Mouse (Mus musculus) CH12.LX (cell line): ENCODE results near the gene Rpl5. TPM values are rescaled to one million over a fixed set of nuclear protein-coding genes. Genes with fewer than 3 reads are reported as not detected.

ENCODE experiments used
- DNase-seq: peaks from one replicate; pipeline ENCODE4 v3.0.0-alpha.2; 2013; ENCODE audit errors: extremely low read depth
- H3K27ac ChIP-seq: 2 replicates; pipeline ENCODE4 v1.5.1; 2012; ENCODE audit warnings: low read depth, mild to moderate bottlenecking, control low read depth, moderate library complexity; ENCODE audit not compliant: insufficient read depth
- H3K27me3 ChIP-seq: replicated peaks from 2 replicates; pipeline ENCODE3; 2012; ENCODE audit warnings: inconsistent platforms
- H3K36me3 ChIP-seq, 2 experiments: replicated peaks in 1 of 2; 2 replicates each; pipeline versions ENCODE3 to v1.6.1; 2012; ENCODE audit warnings: inconsistent platforms in 1 of 2, low read length in 1 of 2, mild to moderate bottlenecking in 1 of 2, mixed read lengths in 1 of 2, moderate library complexity in 1 of 2; ENCODE audit not compliant: control insufficient read depth in 1 of 2, insufficient read depth in 1 of 2
- H3K4me1 ChIP-seq, 2 experiments: 2 replicates each; pipeline ENCODE4 v1.6.1; 2012; ENCODE audit warnings: inconsistent platforms in 1 of 2, moderate library complexity in 1 of 2; ENCODE audit not compliant: insufficient read depth in 2 of 2, control insufficient read depth in 1 of 2
- H3K4me2 ChIP-seq: 2 replicates; pipeline ENCODE4 v1.6.1; 2012; ENCODE audit warnings: low read depth, mild to moderate bottlenecking, control low read depth; ENCODE audit not compliant: poor library complexity, insufficient read depth, severe bottlenecking
- H3K4me3 ChIP-seq, 3 experiments: fragments of 150-350 bp in 1 of 3; sonication (generic) in 1 of 3; replicated peaks in 1 of 3; 2 replicates each; pipeline versions ENCODE3 to v1.5.1; 2011 to 2012; ENCODE audit warnings: low read depth in 2 of 3, low read length in 2 of 3, mild to moderate bottlenecking in 2 of 3, moderate library complexity in 2 of 3, control low read depth in 1 of 3, improper control_type of control experiment in 1 of 3, inconsistent platforms in 1 of 3, mixed read lengths in 1 of 3; ENCODE audit not compliant: poor library complexity in 1 of 3
- H3K79me2 ChIP-seq: replicated peaks from 2 replicates; pipeline ENCODE4 v1.6.1; 2012; ENCODE audit warnings: mild to moderate bottlenecking, moderate library complexity; ENCODE audit not compliant: control insufficient read depth, poor library complexity, insufficient read depth, severe bottlenecking; ENCODE audit errors: extremely low read depth
- H3K9ac ChIP-seq: 2 replicates; pipeline ENCODE4 v1.6.1; 2012; ENCODE audit warnings: low read depth, mild to moderate bottlenecking, control low read depth, moderate library complexity; ENCODE audit not compliant: insufficient read depth
- H3K9me3 ChIP-seq: replicated peaks from 2 replicates; pipeline ENCODE3; 2012; ENCODE audit warnings: low read length, inconsistent platforms, mixed read lengths
- BHLHE40 ChIP-seq: IDR thresholded peaks from 2 replicates; pipeline ENCODE4 v1.6.1; 2011; ENCODE audit warnings: mild to moderate bottlenecking, low read depth, low read length, improper control_type of control experiment
- CTCF ChIP-seq, 2 experiments: IDR thresholded peaks in 1 of 2; conservative IDR thresholded peaks in 1 of 2; 2 replicates each; pipeline ENCODE4 v1.5.1; 2011 to 2012; ENCODE audit warnings: low read depth in 2 of 2, low read length in 2 of 2, improper control_type of control experiment in 1 of 2, inconsistent platforms in 1 of 2, mild to moderate bottlenecking in 1 of 2, moderate library complexity in 1 of 2
- E2F4 ChIP-seq: IDR thresholded peaks from 2 replicates; pipeline ENCODE4 v1.6.1; 2011; ENCODE audit warnings: low read depth, low read length, improper control_type of control experiment; ENCODE audit not compliant: insufficient replicate concordance
- ELF1 ChIP-seq: IDR thresholded peaks from 2 replicates; pipeline ENCODE4 v1.6.1; 2014; ENCODE audit warnings: low read depth, mild to moderate bottlenecking, inconsistent platforms, low read length, improper control_type of control experiment
- EP300 ChIP-seq: IDR thresholded peaks from 2 replicates; pipeline ENCODE4 v1.6.1; 2011; ENCODE audit warnings: low read length, improper control_type of control experiment
- ETS1 ChIP-seq: conservative IDR thresholded peaks from 2 replicates; pipeline ENCODE4 v1.6.1; 2012; ENCODE audit warnings: low read depth, mild to moderate bottlenecking, inconsistent platforms, low read length, improper control_type of control experiment, moderate library complexity
- HCFC1 ChIP-seq: IDR thresholded peaks from 2 replicates; pipeline ENCODE4 v1.6.1; 2012; ENCODE audit warnings: low read depth, mild to moderate bottlenecking, inconsistent platforms, low read length, improper control_type of control experiment
- IRF4 ChIP-seq: IDR thresholded peaks from 2 replicates; pipeline ENCODE4 v1.6.1; 2014; ENCODE audit warnings: low read depth, mild to moderate bottlenecking, inconsistent platforms, low read length, improper control_type of control experiment
- JUND ChIP-seq: conservative IDR thresholded peaks from 2 replicates; pipeline ENCODE4 v1.6.1; 2011; ENCODE audit warnings: low read depth, low read length, improper control_type of control experiment
- MAZ ChIP-seq: IDR thresholded peaks from 2 replicates; pipeline ENCODE4 v1.6.1; 2012; ENCODE audit warnings: low read depth, mild to moderate bottlenecking, inconsistent platforms, low read length, improper control_type of control experiment, moderate library complexity
- MYC ChIP-seq: IDR thresholded peaks from 2 replicates; pipeline ENCODE4 v1.6.1; 2011; ENCODE audit warnings: low read depth, mild to moderate bottlenecking, improper control_type of control experiment, low read length
- NELFE ChIP-seq: IDR thresholded peaks from 2 replicates; pipeline ENCODE4 v1.6.1; 2011; ENCODE audit warnings: low read depth, low read length, improper control_type of control experiment
- PAX5 ChIP-seq: IDR thresholded peaks from 2 replicates; pipeline ENCODE4 v1.6.1; 2012; ENCODE audit warnings: low read length, inconsistent platforms, mixed read lengths
- RCOR1 ChIP-seq: conservative IDR thresholded peaks from 2 replicates; pipeline ENCODE4 v1.6.1; 2012; ENCODE audit warnings: low read depth, mild to moderate bottlenecking, inconsistent platforms, low read length, improper control_type of control experiment
- SIN3A ChIP-seq: IDR thresholded peaks from 2 replicates; pipeline ENCODE4 v1.6.1; 2012; ENCODE audit warnings: low read length, improper control_type of control experiment, inconsistent platforms
- SMC3 ChIP-seq: IDR thresholded peaks from 2 replicates; pipeline ENCODE4 v1.6.1; 2011; ENCODE audit warnings: low read depth, low read length, improper control_type of control experiment
- TBP ChIP-seq: conservative IDR thresholded peaks from 2 replicates; pipeline ENCODE4 v1.6.1; 2011; ENCODE audit warnings: low read depth, low read length, improper control_type of control experiment
- TCF12 ChIP-seq: IDR thresholded peaks from 2 replicates; pipeline ENCODE4 v1.6.1; 2014; ENCODE audit warnings: low read depth, mild to moderate bottlenecking, inconsistent platforms, low read length, improper control_type of control experiment
- USF1 ChIP-seq: IDR thresholded peaks from 2 replicates; pipeline ENCODE4 v1.6.1; 2014; ENCODE audit warnings: low read depth, mild to moderate bottlenecking, inconsistent platforms, low read length, improper control_type of control experiment
- USF2 ChIP-seq: conservative IDR thresholded peaks from 2 replicates; pipeline ENCODE4 v1.6.1; 2011; ENCODE audit warnings: low read depth, low read length, improper control_type of control experiment
- ZC3H11A ChIP-seq: IDR thresholded peaks from 2 replicates; pipeline ENCODE4 v1.6.1; 2012; ENCODE audit warnings: low read depth, mild to moderate bottlenecking, inconsistent platforms, low read length, improper control_type of control experiment
- ZKSCAN1 ChIP-seq: IDR thresholded peaks from 2 replicates; pipeline ENCODE4 v1.6.1; 2012; ENCODE audit warnings: low read depth, inconsistent platforms, low read length, improper control_type of control experiment, borderline replicate concordance
- ZMIZ1 ChIP-seq: IDR thresholded peaks from 2 replicates; pipeline ENCODE4 v1.6.1; 2012; ENCODE audit warnings: low read depth, mild to moderate bottlenecking, inconsistent platforms, low read length, improper control_type of control experiment
- dilution Hi-C: fragments of 300-500 bp; cut with MboI; formaldehyde crosslinking; loops from 2 replicates; pipeline ENCODE4 v1.14.3; 2020; ENCODE audit warnings: low sequenced_read_pairs; ENCODE audit not compliant: extremely low pct_unique_long_range_greater_than_20kb, extremely low pct_ligation_motif_present
- in situ Hi-C: fragments of 300-500 bp; cut with MboI; formaldehyde crosslinking; loops from 3 replicates; pipeline ENCODE4 v1.14.3; 2019; ENCODE audit warnings: low sequenced_read_pairs, low pct_ligation_motif_present, low pct_unique_long_range_greater_than_20kb, mixed read lengths
- polyA plus RNA-seq: library from polyadenylated mRNA; unstranded; fragments of >175 nt; gene quantifications from 2 replicates; pipeline ENCODE4 v1.2.1, GENCODE M21; 2012; ENCODE audit warnings: low read depth; ENCODE audit not compliant: insufficient read length
- total RNA-seq, 2 experiments: library from RNA; depleted of rRNA; stranded (reverse); fragments of 300-350 nt in 1 of 2; fragments of >200 nt in 1 of 2; gene quantifications; 2 replicates each; pipeline ENCODE4 v1.2.3; 2012 to 2014

Gene Rpl5
- total and polyA plus RNA-seq, 3 experiments, result 116 to 728 (median 368) TPM

- Histone ChIP-seq H3K4me2 (no peak overlapping the region), H3K36me3 (peaks cover 0 to 19% of the 10 kb centered on the region in 2 experiments), H3K4me3 (no peak overlapping the region), H3K9me3 (peaks cover 3% of the 10 kb centered on the region), H3K4me1 (no peaks in the 10 kb centered on the region), H3K27me3 (no peaks in the 10 kb centered on the region), H3K9ac (no peak overlapping the region), H3K27ac (no peak overlapping the region), H3K79me2 (no peaks in the 10 kb centered on the region)
- dilution Hi-C loops, result no loop called here
- TF ChIP-seq CTCF (conservative IDR thresholded peaks at IDR 0.05 in 1 of 2, IDR thresholded peaks at IDR 0.05 in 1 of 2; ENCODE audit: low read depth in 2 of 2, low read length in 2 of 2) (peak; percentile 51 to 100), MAZ (no peak), E2F4 (0 out of 2 replicates have a peak, but pooled peaks have one; percentile 41), JUND (peak; percentile 76; the same call in 1 of the 2 replicates), USF1 (no peak), SIN3A (no peak; the same call in 1 of the 2 replicates), IRF4 (peak; percentile 44; the same call in 1 of the 2 replicates), MYC (peak; percentile 84), TBP (0 out of 2 replicates have a peak, but pooled peaks have one; percentile 51), NELFE (peak; percentile 59; the same call in 1 of the 2 replicates), SMC3 (peak; percentile 99), ZC3H11A (peak; percentile 99), ELF1 (no peak), EP300 (no peak)
- peak; percentile 82 for DNase-seq
- in situ Hi-C loops, result loop anchor here (5.0 to 10.0 kb wide), 2 partner anchors 66 to 243 kb away; partner anchors contain the start of gene Fam69a
Measured at GRCm38 (mm10) chr5:107921400-107922252, 21.3 kb downstream of the Rpl5 start.

GRCm38 (mm10) chr5:107922836-107923235 is 22.5 kb downstream of the Rpl5 start:
- Histone ChIP-seq H3K27me3 (no peaks in the 10 kb centered on the region), H3K9ac (no peak overlapping the region), H3K36me3 (peaks cover 0 to 11% of the 10 kb centered on the region in 2 experiments), H3K4me1 (no peaks in the 10 kb centered on the region), H3K9me3 (peaks cover 3% of the 10 kb centered on the region), H3K4me3 (no peak overlapping the region), H3K27ac (no peak overlapping the region), H3K79me2 (no peaks in the 10 kb centered on the region), H3K4me2 (no peak overlapping the region)
- in situ Hi-C loops (loop anchor here (5.0 to 10.0 kb wide), 2 partner anchors 64 to 242 kb away; partner anchors contain the start of gene Fam69a), dilution Hi-C loops (no loop called here)
- no peak for DNase-seq
- TF ChIP-seq BHLHE40, result no peak
- TF ChIP-seq ELF1, result no peak
- TF ChIP-seq ZKSCAN1, result no peak
- no peak for TF ChIP-seq TBP
- no peak for TF ChIP-seq TCF12
- no peak for TF ChIP-seq USF1
- no peak for TF ChIP-seq PAX5
- no peak for TF ChIP-seq USF2
- no peak for TF ChIP-seq RCOR1
- TF ChIP-seq ETS1, result no peak
- TF ChIP-seq CTCF (conservative IDR thresholded peaks at IDR 0.05 in 1 of 2, IDR thresholded peaks at IDR 0.05 in 1 of 2; ENCODE audit: low read depth in 2 of 2, low read length in 2 of 2), result no peak
- no peak for TF ChIP-seq EP300
- no peak for TF ChIP-seq E2F4
- no peak for TF ChIP-seq ZMIZ1
- TF ChIP-seq HCFC1, result no peak
